15 mouse cellular contexts compared by ENCODE assay signal in genomic region chr13:37859782-37860181, GRCm38 (mm10).
DNase-seq lines count a peak whose midpoint lies in the region; ATAC-seq and TF ChIP-seq lines count a peak whose summit lies in the region.
"Had no signal": no experiment of that assay in that cellular context is flagged by ENCODE, and none has a peak within 500 bp of the region (broad histone marks: within the 10 kb centered on the region; RNA-seq: fewer than 3 reads in every experiment).

No protein-coding gene starts in this region.

- H3K36me3 ChIP-seq in kidney, adult 2 months (ENCODE audit: control insufficient read depth, insufficient read depth, low read length), result no peaks in the 10 kb centered on the region
- H3K36me3 ChIP-seq in kidney, embryonic 15.5 days, result 0 out of 2 replicates have a peak, but pooled peaks cover 3% of the 10 kb centered on the region
- H3K36me3 ChIP-seq in MEL (ENCODE audit: control insufficient read depth in 1 of 2, insufficient read depth in 2 of 2, low read length in 2 of 2), result peaks cover 0 to 68% of the 10 kb centered on the region in 2 experiments; a peak in 2 of 4 replicates
- peaks cover 4% of the 10 kb centered on the region; the same call in 1 of the 2 replicates for H3K36me3 ChIP-seq in liver, postnatal 0 days (replicated peaks; ENCODE audit: insufficient read depth, low read length)
- H3K36me3 ChIP-seq: embryonic facial prominence, embryonic 10.5 days; forebrain, embryonic 12.5 days; limb, embryonic 12.5 days had no signal

- WGBS in kidney, adult 2 months, result 77% methylated on average over 8 of the region's 8 CpGs
- WGBS in kidney, embryonic 15.5 days, result 64% methylated on average over 8 of the region's 8 CpGs
- 40% methylated on average over 8 of the region's 8 CpGs for WGBS in liver, postnatal 0 days (ENCODE audit: insufficient replicate concordance)

- H3K79me2 ChIP-seq in MEL (ENCODE audit: control insufficient read depth, insufficient read depth, low read length, poor library complexity), result peaks cover 42% of the 10 kb centered on the region

- H3K9me3 ChIP-seq in kidney, embryonic 15.5 days (replicated peaks), result no peaks in the 10 kb centered on the region
- no peaks in the 10 kb centered on the region for H3K9me3 ChIP-seq in MEL (replicated peaks; ENCODE audit: insufficient read depth, low read length)
- no peaks in the 10 kb centered on the region for H3K9me3 ChIP-seq in liver, postnatal 0 days (ENCODE audit: low read length)
- H3K9me3 ChIP-seq: embryonic facial prominence, embryonic 10.5 days; forebrain, embryonic 12.5 days; limb, embryonic 12.5 days had no signal

- DNase-seq in kidney, adult 2 months, result no peak
- DNase-seq in MEL (ENCODE audit: low read depth, low spot score), result peak; percentile 87
- no peak for DNase-seq in liver, postnatal 0 days
- no peak for DNase-seq in cerebellum, adult 11-12 months
- DNase-seq in lung, postnatal 10 days, result no peak
- DNase-seq: adrenal gland, adult 8-10 months; cerebellum, postnatal 10 days; heart, adult 11 months; kidney, postnatal 36 days; thymus, adult 18-20 months had no signal

- TF ChIP-seq RAD21 in MEL (IDR thresholded peaks at IDR 0.05; ENCODE audit: low read depth, low read length), result no peak; the same call in 1 of the 2 replicates

- no peak for TF ChIP-seq CTCF in kidney, adult 2 months (conservative IDR thresholded peaks at IDR 0.05; ENCODE audit: insufficient read depth, insufficient read length, low read depth, low read length)
- TF ChIP-seq CTCF in MEL (IDR thresholded peaks at IDR 0.05 in 2 of 3, conservative IDR thresholded peaks at IDR 0.05 in 1 of 3; ENCODE audit: control insufficient read depth in 1 of 3, insufficient read depth in 1 of 3, low read depth in 2 of 3, low read length in 3 of 3, poor library complexity in 1 of 3, severe bottlenecking in 1 of 3), result no peak
- no peak for TF ChIP-seq CTCF in liver, postnatal 0 days (IDR thresholded peaks at IDR 0.05; ENCODE audit: low read depth)

- peaks cover 39% of the 10 kb centered on the region for H3K4me1 ChIP-seq in kidney, adult 2 months (ENCODE audit: control insufficient read depth, insufficient read depth, low read length)
- H3K4me1 ChIP-seq in kidney, embryonic 15.5 days, result peaks cover 78% of the 10 kb centered on the region
- H3K4me1 ChIP-seq in MEL (ENCODE audit: control insufficient read depth in 1 of 2, insufficient read depth in 2 of 2, low read length in 2 of 2), result peaks cover 39 to 57% of the 10 kb centered on the region in 2 experiments
- peaks cover 76% of the 10 kb centered on the region for H3K4me1 ChIP-seq in liver, postnatal 0 days (ENCODE audit: insufficient read depth)

- ATAC-seq in kidney, embryonic 15.5 days (replicated peaks; ENCODE audit: low FRiP score), result no peak
- ATAC-seq in erythroid progenitor cell, adult 5-6 weeks (replicated peaks; ENCODE audit: low FRiP score, poor library complexity, severe bottlenecking), result 0 out of 2 replicates have a peak, but pooled peaks have one; percentile 31
- ATAC-seq in liver, postnatal 0 days, result no peak

- no peak overlapping the region for H3K9ac ChIP-seq in kidney, embryonic 15.5 days
- peak overlapping the region; percentile 71 for H3K9ac ChIP-seq in MEL (ENCODE audit: control insufficient read depth, low read depth, low read length, poor library complexity, severe bottlenecking)
- peak overlapping the region; percentile 18 for H3K9ac ChIP-seq in liver, postnatal 0 days (replicated peaks)
- H3K9ac ChIP-seq: forebrain, embryonic 12.5 days; limb, embryonic 12.5 days had no signal

- TF ChIP-seq POLR2A in kidney, adult 2 months (IDR thresholded peaks at IDR 0.05; ENCODE audit: low read depth, low read length), result no peak
- TF ChIP-seq POLR2A in MEL (IDR thresholded peaks at IDR 0.05; ENCODE audit: control insufficient read depth in 1 of 2, insufficient read depth in 1 of 2, low read depth in 1 of 2, low read length in 2 of 2, poor library complexity in 1 of 2), result peak in 1 of 2 experiments; percentile 46; a peak in 1 of 4 replicates

- TF ChIP-seq EP300 in MEL (IDR thresholded peaks at IDR 0.05; ENCODE audit: low read depth in 1 of 2, low read length in 2 of 2), result peak; percentile 92 to 96
- peak; percentile 90 for TF ChIP-seq EP300 in liver, postnatal 0 days (IDR thresholded peaks at IDR 0.05; ENCODE audit: low read depth)

- H3K27ac ChIP-seq in kidney, adult 2 months (ENCODE audit: insufficient read depth, low read depth, low read length), result peak overlapping the region; percentile 20; the same call in 1 of the 2 replicates
- H3K27ac ChIP-seq in kidney, embryonic 15.5 days, result no peak overlapping the region
- H3K27ac ChIP-seq in MEL (ENCODE audit: control insufficient read depth, low read depth, low read length), result peak overlapping the region; percentile 100
- H3K27ac ChIP-seq in liver, postnatal 0 days (ENCODE audit: low read depth), result peak overlapping the region; percentile 95
- H3K27ac ChIP-seq: embryonic facial prominence, embryonic 10.5 days; forebrain, embryonic 12.5 days; limb, embryonic 12.5 days had no signal

- no peak overlapping the region for H3K4me2 ChIP-seq in kidney, embryonic 15.5 days
- H3K4me2 ChIP-seq in liver, postnatal 0 days (ENCODE audit: low read depth, low read length), result peak overlapping the region; percentile 97
- H3K4me2 ChIP-seq: forebrain, embryonic 12.5 days; limb, embryonic 12.5 days had no signal

- no peaks in the 10 kb centered on the region for H3K27me3 ChIP-seq in kidney, adult 2 months (replicated peaks; ENCODE audit: control insufficient read depth, insufficient read depth, low read length)
- H3K27me3 ChIP-seq in kidney, embryonic 15.5 days, result no peaks in the 10 kb centered on the region
- no peaks in the 10 kb centered on the region for H3K27me3 ChIP-seq in MEL (ENCODE audit: control insufficient read depth in 1 of 2, insufficient read depth in 2 of 2, low read length in 2 of 2)
- H3K27me3 ChIP-seq in liver, postnatal 0 days (ENCODE audit: insufficient read depth, low read length), result no peaks in the 10 kb centered on the region
- H3K27me3 ChIP-seq: limb, embryonic 12.5 days had no signal

- no peak overlapping the region for H3K4me3 ChIP-seq in kidney, adult 2 months (ENCODE audit: insufficient read depth, low read depth, low read length)
- no peak overlapping the region for H3K4me3 ChIP-seq in kidney, embryonic 15.5 days (replicated peaks)
- peak overlapping the region; percentile 6 to 45; a peak in 3 of 4 replicates for H3K4me3 ChIP-seq in MEL (ENCODE audit: control insufficient read depth in 1 of 2, insufficient read depth in 1 of 2, low read depth in 2 of 2, low read length in 2 of 2)
- H3K4me3 ChIP-seq in liver, postnatal 0 days (ENCODE audit: low read depth, low read length), result no peak overlapping the region
- H3K4me3 ChIP-seq: embryonic facial prominence, embryonic 10.5 days; forebrain, embryonic 12.5 days; limb, embryonic 12.5 days had no signal

TF ChIP-seq in MEL, 35 proteins besides CTCF, POLR2A, EP300 and RAD21 (continues in another document):
- peak; percentile 89 for TF ChIP-seq SIN3A (IDR thresholded peaks at IDR 0.05; ENCODE audit: low read length)
- peak; percentile 24 for TF ChIP-seq SMC3 (IDR thresholded peaks at IDR 0.05; ENCODE audit: low read depth, low read length)
- no peak for TF ChIP-seq ZKSCAN1 (IDR thresholded peaks at IDR 0.05; ENCODE audit: low read depth, low read length)
- no peak for TF ChIP-seq GABPA (IDR thresholded peaks at IDR 0.05; ENCODE audit: low read depth, low read length)
- no peak for TF ChIP-seq USF1 (IDR thresholded peaks at IDR 0.05; ENCODE audit: low read depth, low read length)
- TF ChIP-seq JUND (IDR thresholded peaks at IDR 0.05; ENCODE audit: low read depth, low read length), result no peak
- no peak for TF ChIP-seq USF2 (IDR thresholded peaks at IDR 0.05; ENCODE audit: borderline replicate concordance in 1 of 2, insufficient read depth in 1 of 2, low read depth in 1 of 2, low read length in 2 of 2)
- peak; percentile 15; the same call in 1 of the 2 replicates for TF ChIP-seq CHD1 (IDR thresholded peaks at IDR 0.05; ENCODE audit: low read depth, low read length)
- TF ChIP-seq MAFK (IDR thresholded peaks at IDR 0.05; ENCODE audit: borderline replicate concordance, low read depth, low read length), result no peak
- peak; percentile 83 for TF ChIP-seq ETS1 (IDR thresholded peaks at IDR 0.05; ENCODE audit: low read depth, low read length)
- TF ChIP-seq TAL1 (IDR thresholded peaks at IDR 0.05; ENCODE audit: low read length), result peak; percentile 66
- TF ChIP-seq BHLHE40 (IDR thresholded peaks at IDR 0.05; ENCODE audit: borderline replicate concordance, low read depth, low read length), result no peak
- 0 out of 2 replicates have a peak, but pooled peaks have one; percentile 51 for TF ChIP-seq MYC (IDR thresholded peaks at IDR 0.05; ENCODE audit: low read depth, low read length)
- TF ChIP-seq ZC3H11A (IDR thresholded peaks at IDR 0.05; ENCODE audit: low read depth, low read length), result no peak
- TF ChIP-seq NRF1 (IDR thresholded peaks at IDR 0.05; ENCODE audit: insufficient read depth, low read depth, low read length, poor library complexity, severe bottlenecking), result no peak
- TF ChIP-seq MAX (IDR thresholded peaks at IDR 0.05; ENCODE audit: low read length), result 0 out of 2 replicates have a peak, but pooled peaks have one; percentile 12
- TF ChIP-seq MEF2A (IDR thresholded peaks at IDR 0.05; ENCODE audit: extremely low read depth, insufficient replicate concordance, low read depth, low read length, poor library complexity, severe bottlenecking), result no peak
- TF ChIP-seq MXI1 (IDR thresholded peaks at IDR 0.05; ENCODE audit: low read depth, low read length), result no peak
- peak; percentile 90 for TF ChIP-seq MYB (IDR thresholded peaks at IDR 0.05; ENCODE audit: low read depth, low read length)
- TF ChIP-seq CHD2 (IDR thresholded peaks at IDR 0.05; ENCODE audit: low read length), result no peak
- no peak for TF ChIP-seq E2F4 (IDR thresholded peaks at IDR 0.05; ENCODE audit: borderline replicate concordance, low read depth, low read length)
- peak; percentile 90 for TF ChIP-seq GATA1 (IDR thresholded peaks at IDR 0.05; ENCODE audit: low read depth, low read length)
- TF ChIP-seq KAT2A (conservative IDR thresholded peaks at IDR 0.05; ENCODE audit: low read depth, low read length), result no peak
- TF ChIP-seq ZNF384 (IDR thresholded peaks at IDR 0.05; ENCODE audit: low read depth, low read length), result 0 out of 2 replicates have a peak, but pooled peaks have one; percentile 9
- TF ChIP-seq ZMIZ1 (IDR thresholded peaks at IDR 0.05; ENCODE audit: low read depth, low read length), result no peak
- peak; percentile 70 for TF ChIP-seq RCOR1 (IDR thresholded peaks at IDR 0.05; ENCODE audit: low read depth, low read length)
- TF ChIP-seq POLR2AphosphoS5 (IDR thresholded peaks at IDR 0.05; ENCODE audit: borderline replicate concordance, low read depth, low read length), result no peak
- TF ChIP-seq POLR2AphosphoS2 (IDR thresholded peaks at IDR 0.05; ENCODE audit: low read length), result no peak
- TF ChIP-seq TCF12 (IDR thresholded peaks at IDR 0.05; ENCODE audit: low read depth, low read length), result peak; percentile 92

Comparison
In these comparisons a context has a peak if more than half of its experiments do, and no peak if none do; other contexts are left out.
1. H3K4me3 ChIP-seq: peak in MEL (2 of 2); none in kidney, adult 2 months (single experiment), kidney, embryonic 15.5 days (single experiment) and liver, postnatal 0 days (single experiment).